Mouse (Mus musculus) kidney, embryonic 16.5 days (tissue): ENCODE data around the gene Pnpla1. TPM values are rescaled to one million over a fixed set of nuclear protein-coding genes. Genes with fewer than 3 reads are reported as not detected.
A peak's percentile ranks its signal among the peaks of the same experiment; 100 is the strongest.

Source experiments
- ATAC-seq: fragments of 200-750 bp; cut with Nextera tagmentation; 2 replicates; pipeline ENCODE4 v1.8.0; 2017; ENCODE audit warnings: moderate TSS enrichment; ENCODE audit not compliant: low FRiP score, low TSS enrichment
- H3K27ac ChIP-seq: fragments of 300-500 bp; sonication (generic); 2 replicates; pipeline ENCODE4 v1.5.1; 2014; ENCODE audit warnings: low read length
- H3K27me3 ChIP-seq: fragments of 300-500 bp; sonication (generic); 2 replicates; pipeline ENCODE4 v1.6.1; 2014; ENCODE audit warnings: low read length, control low read depth, mixed read lengths; ENCODE audit not compliant: insufficient read depth
- H3K36me3 ChIP-seq: fragments of 300-500 bp; sonication (generic); 2 replicates; pipeline ENCODE4 v1.6.1; 2014; ENCODE audit warnings: low read length, control low read depth, mixed read lengths; ENCODE audit not compliant: insufficient read depth
- H3K4me1 ChIP-seq: fragments of 300-500 bp; sonication (generic); 2 replicates; pipeline ENCODE4 v1.6.1; 2014; ENCODE audit warnings: low read length, control low read depth, mixed read lengths; ENCODE audit not compliant: insufficient read depth
- H3K4me2 ChIP-seq: fragments of 300-500 bp; sonication (generic); replicated peaks from 2 replicates; pipeline ENCODE4 v1.6.1; 2014; ENCODE audit warnings: low read depth, low read length
- H3K4me3 ChIP-seq: fragments of 300-500 bp; sonication (generic); 2 replicates; pipeline ENCODE4 v1.5.1; 2014; ENCODE audit warnings: mild to moderate bottlenecking, low read length
- H3K9ac ChIP-seq: fragments of 300-500 bp; sonication (generic); replicated peaks from 2 replicates; pipeline ENCODE4 v1.6.1; 2014; ENCODE audit warnings: low read length
- H3K9me3 ChIP-seq: fragments of 300-500 bp; sonication (generic); 2 replicates; pipeline ENCODE4 v1.6.1; 2016; ENCODE audit warnings: low read length, control low read depth
- WGBS: fragments of 180-500 bp; shearing (Covaris S2); extraction: QIAGEN DNeasy Blood & Tissue Kit; methylation state at CpG from one replicate; pipeline ENCODE4 v1.1.7; 2014; 5-methylcytosine and 5-hydroxymethylcytosine counted together
- polyA plus RNA-seq: library from polyadenylated mRNA; unstranded; fragments of >200 nt; fragmentation: Nextera tagmentation; extraction: Ambion mirVana; gene quantifications from 2 replicates; pipeline ENCODE4 v1.2.1, GENCODE M21; 2015

Pnpla1 gene
- polyA plus RNA-seq, 1 experiment from 2014 or later: not detected

DNA sequence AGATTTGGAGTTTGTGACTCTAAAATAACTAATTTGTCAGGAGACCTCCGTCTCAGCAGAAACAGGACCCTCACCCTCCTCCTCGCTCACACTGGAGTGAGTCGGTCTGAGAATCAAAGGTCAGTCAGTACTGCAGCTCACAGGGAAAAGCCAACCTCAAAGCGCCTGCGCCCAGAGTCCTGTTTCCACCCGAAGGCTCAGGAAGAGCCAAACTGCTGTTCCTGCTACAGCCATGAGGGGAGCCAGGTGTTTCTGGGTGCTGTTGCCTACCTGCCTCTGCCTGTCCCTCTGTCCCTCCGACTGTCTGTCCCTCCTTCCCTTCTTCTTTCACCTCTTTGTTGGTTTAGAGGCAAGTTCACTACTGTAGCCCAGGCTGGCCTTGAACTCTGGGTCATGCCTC is 51.9 kb downstream of the Pnpla1 start:
- Histone ChIP-seq H3K4me1 (peaks cover 10% of the 10 kb centered on the region), H3K9ac (0 out of 2 replicates have a peak overlapping the region, but pooled peaks have one; percentile 66), H3K9me3 (no peaks in the 10 kb centered on the region), H3K36me3 (no peaks in the 10 kb centered on the region), H3K4me2 (peak overlapping the region; percentile 57), H3K4me3 (no peak overlapping the region), H3K27ac (no peak overlapping the region), H3K27me3 (0 out of 2 replicates have a peak, but pooled peaks cover 5% of the 10 kb centered on the region)
- WGBS: 19% methylated on average over 7 of the region's 7 CpGs
- 0 out of 2 replicates have a peak, but pooled peaks have one; percentile 50 for ATAC-seq

DNA sequence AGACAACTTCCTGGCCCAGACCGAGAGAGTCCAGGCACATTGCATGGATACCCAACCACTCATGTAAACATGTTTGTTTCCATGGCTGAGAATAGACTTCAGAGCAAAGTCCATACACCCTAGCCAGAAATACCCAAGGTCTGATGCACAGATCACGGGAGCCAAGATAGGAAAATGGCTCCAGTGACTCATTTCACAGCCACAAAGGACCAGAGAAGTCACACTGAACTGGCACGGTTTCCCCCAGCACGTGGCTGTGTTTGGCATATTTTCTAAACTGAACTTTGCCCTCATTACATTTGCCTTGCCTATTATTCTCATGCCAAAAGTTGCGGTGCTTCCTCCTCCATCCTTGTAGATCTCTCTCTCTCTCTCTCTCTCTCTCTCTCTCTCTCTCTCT is 55.0 kb downstream of the Pnpla1 start:
- ATAC-seq: no peak
- Histone ChIP-seq H3K27ac (no peak overlapping the region), H3K4me2 (no peak overlapping the region), H3K36me3 (no peaks in the 10 kb centered on the region), H3K9me3 (no peaks in the 10 kb centered on the region), H3K27me3 (0 out of 2 replicates have a peak, but pooled peaks cover 5% of the 10 kb centered on the region), H3K9ac (no peak overlapping the region), H3K4me3 (no peak overlapping the region), H3K4me1 (peaks cover 10% of the 10 kb centered on the region)
- 70% methylated on average over 5 of the region's 5 CpGs for WGBS

DNA sequence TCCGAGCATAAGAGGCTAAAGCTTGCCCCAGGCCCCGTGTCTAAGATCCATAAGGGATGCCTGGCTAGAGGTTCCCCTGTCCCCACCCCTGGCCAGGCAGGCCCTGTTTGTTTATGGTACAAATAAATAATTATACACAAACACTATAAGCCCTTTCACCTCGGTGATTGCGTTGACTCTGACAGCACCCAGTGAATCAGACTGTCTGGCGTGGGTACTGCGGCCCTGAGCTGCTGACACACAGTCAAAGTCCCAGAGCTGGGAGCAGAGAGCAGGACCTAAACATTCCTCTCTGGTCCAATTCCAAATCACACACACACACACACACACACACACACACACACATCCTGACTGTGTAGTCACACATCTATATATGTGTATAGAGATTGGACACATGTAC is 55.7 kb downstream of the Pnpla1 start:
- H3K4me1 ChIP-seq: peaks cover 10% of the 10 kb centered on the region
- H3K4me3 ChIP-seq: no peak overlapping the region
- no peak overlapping the region for H3K27ac ChIP-seq
- 0 out of 2 replicates have a peak, but pooled peaks cover 5% of the 10 kb centered on the region for H3K27me3 ChIP-seq
- H3K9ac ChIP-seq: no peak overlapping the region
- WGBS: 80% methylated on average over 6 of the region's 6 CpGs
- no peak for ATAC-seq
- no peak overlapping the region for H3K4me2 ChIP-seq
- H3K36me3 ChIP-seq: no peaks in the 10 kb centered on the region
- H3K9me3 ChIP-seq: no peaks in the 10 kb centered on the region

DNA sequence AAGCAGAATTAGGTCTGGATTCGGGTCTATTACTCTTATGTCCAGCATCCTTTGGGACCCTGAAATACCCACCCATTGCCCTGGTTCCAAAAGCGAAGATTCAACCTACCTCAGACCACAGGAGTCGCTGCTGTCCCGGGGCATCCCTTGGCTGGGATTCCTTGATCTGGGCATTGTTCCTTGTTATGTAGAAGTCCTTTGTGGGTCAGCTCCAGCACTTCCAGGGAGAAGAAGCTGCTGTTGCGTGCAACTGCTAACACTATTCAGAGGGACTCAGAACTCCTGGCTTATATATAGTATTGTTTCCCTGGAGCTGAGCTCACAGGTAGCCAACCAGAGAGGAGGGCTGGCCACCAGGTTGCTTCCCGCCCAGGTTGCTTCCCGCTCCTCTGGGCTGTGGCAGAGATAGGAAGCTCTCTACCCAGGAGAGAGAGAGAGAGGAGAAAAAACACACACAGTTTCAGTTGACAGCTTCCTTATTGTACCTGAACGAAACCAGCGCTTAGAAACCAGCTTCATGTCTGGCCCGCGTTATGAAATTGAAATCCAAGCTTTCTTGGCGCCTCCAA is 56.9 kb downstream of the Pnpla1 start, which contains the start of gene 4930539E08Rik:
TSS of gene 4930539E08Rik (minus strand) at position 265 of the 569 bp plus-strand sequence.
- Histone ChIP-seq H3K27ac (no peak within 1 kb of the TSS), H3K4me3 (no peak within 1 kb of the TSS), H3K9ac (no peak within 1 kb of the TSS), H3K9me3 (no peaks in the 10 kb centered on the region), H3K27me3 (no peaks in the 10 kb centered on the region), H3K4me2 (no peak within 1 kb of the TSS), H3K4me1 (no peaks in the 10 kb centered on the region), H3K36me3 (no peaks in the 10 kb centered on the region)
- no peak for ATAC-seq
- 66% methylated on average over 12 of the region's 12 CpGs for WGBS

DNA sequence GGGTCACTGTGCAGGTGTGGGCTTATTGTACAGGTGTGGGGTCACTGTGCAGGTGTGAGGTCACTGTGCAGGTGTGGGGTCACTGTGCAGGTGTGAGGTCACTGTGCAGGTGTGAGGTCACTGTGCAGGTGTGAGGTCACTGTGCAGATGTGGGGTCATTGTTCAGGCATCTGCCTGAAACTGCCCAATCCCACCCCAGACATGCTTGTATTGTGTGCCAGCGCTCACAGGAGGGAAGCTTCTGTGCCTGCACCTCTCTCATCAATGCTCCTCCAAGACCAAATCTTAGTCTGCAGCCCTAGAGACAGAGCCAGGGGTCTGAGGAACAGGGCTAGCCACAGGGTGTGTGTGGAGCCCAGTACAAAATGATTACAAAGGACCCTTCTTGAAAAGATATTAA is 58.3 kb downstream of the Pnpla1 start:
- Histone ChIP-seq H3K9ac (no peak overlapping the region), H3K27ac (no peak overlapping the region), H3K4me3 (no peak overlapping the region), H3K4me1 (no peaks in the 10 kb centered on the region), H3K4me2 (no peak overlapping the region), H3K36me3 (no peaks in the 10 kb centered on the region), H3K9me3 (no peaks in the 10 kb centered on the region), H3K27me3 (no peaks in the 10 kb centered on the region)
- 87% methylated on average over 1 of the region's 1 CpGs for WGBS
- ATAC-seq: no peak

DNA sequence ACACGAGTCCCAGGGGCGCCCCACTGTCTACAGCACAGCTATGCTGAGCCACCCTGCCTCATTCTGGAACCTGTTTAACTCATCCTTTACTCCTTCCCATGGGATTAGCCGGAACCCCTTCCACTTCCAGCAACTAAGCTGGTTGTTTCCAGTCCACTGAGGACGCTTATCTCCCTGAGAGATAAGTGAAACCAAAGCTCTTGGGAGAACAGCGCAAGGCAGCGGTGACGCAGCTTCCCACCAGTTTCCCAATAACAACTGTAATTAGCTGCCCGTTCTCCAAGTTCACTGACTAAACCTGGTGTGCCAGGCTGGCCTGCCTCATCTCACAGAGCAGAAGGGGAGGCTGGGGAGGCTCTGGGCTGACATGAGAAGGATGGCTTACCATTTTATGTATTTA is 62.9 kb downstream of the Pnpla1 start:
- Histone ChIP-seq H3K9ac (no peak overlapping the region), H3K9me3 (no peaks in the 10 kb centered on the region), H3K36me3 (no peaks in the 10 kb centered on the region), H3K4me2 (no peak overlapping the region), H3K4me3 (no peak overlapping the region), H3K27ac (no peak overlapping the region), H3K4me1 (peaks cover 17% of the 10 kb centered on the region), H3K27me3 (no peaks in the 10 kb centered on the region)
- 72% methylated on average over 8 of the region's 8 CpGs for WGBS
- no peak for ATAC-seq

DNA sequence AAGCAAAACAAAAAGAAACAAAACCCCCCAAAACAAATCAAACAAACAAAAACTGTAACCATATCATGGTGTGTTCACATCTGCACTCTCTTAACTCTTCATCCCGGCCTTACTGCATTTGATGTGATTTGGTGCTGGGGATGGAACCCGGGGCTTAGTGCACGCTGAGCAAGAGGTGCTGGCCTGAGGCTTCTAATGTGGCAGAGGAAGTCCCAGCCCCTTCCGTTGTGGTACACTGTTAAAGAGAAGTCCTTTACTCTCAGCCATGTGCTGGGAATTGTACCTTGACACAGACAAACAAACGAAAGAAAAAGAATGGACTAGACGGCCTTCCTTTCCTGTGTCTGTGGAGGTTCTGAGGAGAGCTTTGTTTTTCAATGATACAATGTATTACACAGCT is 63.9 kb downstream of the Pnpla1 start:
- no peaks in the 10 kb centered on the region for H3K27me3 ChIP-seq
- no peak overlapping the region for H3K4me2 ChIP-seq
- H3K9ac ChIP-seq: no peak overlapping the region
- H3K4me1 ChIP-seq: peaks cover 17% of the 10 kb centered on the region
- no peaks in the 10 kb centered on the region for H3K36me3 ChIP-seq
- no peak overlapping the region for H3K27ac ChIP-seq
- no peak overlapping the region for H3K4me3 ChIP-seq
- 56% methylated on average over 6 of the region's 6 CpGs for WGBS
- ATAC-seq: no peak
- no peaks in the 10 kb centered on the region for H3K9me3 ChIP-seq

DNA sequence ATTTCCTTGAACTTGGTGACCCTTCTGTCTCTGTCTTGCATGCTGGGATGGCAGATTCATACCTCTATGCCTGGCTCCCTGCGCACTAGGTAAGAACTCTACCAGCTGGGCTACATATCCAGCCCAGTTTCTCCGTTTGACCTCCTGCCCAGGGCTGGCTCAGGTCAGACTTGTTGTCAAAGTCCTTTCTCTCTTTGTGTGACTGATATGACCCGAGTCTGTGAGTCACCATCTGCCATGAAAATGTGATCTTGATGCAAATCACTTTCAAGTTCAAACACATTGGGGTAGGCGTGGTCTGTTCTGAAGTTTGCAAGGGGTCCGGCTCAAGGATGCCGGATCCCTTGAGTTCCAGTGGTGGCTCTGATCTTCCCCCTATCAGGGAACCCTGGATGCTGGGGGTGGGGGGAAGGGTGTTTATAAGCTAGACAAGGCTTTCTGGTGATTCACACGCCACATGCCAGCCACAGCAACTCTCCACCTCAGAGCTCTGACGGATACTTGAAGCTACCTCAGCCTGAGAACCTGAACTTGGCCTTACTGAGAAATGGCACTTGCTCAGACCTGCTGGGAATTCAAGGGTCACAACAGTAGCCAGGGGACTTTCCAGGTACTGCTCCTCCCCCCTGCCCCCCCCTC is 66.9 kb downstream of the Pnpla1 start:
- no peak overlapping the region for H3K9ac ChIP-seq
- no peak for ATAC-seq
- no peak overlapping the region for H3K4me2 ChIP-seq
- no peaks in the 10 kb centered on the region for H3K27me3 ChIP-seq
- peaks cover 22% of the 10 kb centered on the region for H3K4me1 ChIP-seq
- no peak overlapping the region for H3K27ac ChIP-seq
- H3K4me3 ChIP-seq: no peak overlapping the region
- H3K9me3 ChIP-seq: no peaks in the 10 kb centered on the region
- 82% methylated on average over 8 of the region's 8 CpGs for WGBS
- no peaks in the 10 kb centered on the region for H3K36me3 ChIP-seq

DNA sequence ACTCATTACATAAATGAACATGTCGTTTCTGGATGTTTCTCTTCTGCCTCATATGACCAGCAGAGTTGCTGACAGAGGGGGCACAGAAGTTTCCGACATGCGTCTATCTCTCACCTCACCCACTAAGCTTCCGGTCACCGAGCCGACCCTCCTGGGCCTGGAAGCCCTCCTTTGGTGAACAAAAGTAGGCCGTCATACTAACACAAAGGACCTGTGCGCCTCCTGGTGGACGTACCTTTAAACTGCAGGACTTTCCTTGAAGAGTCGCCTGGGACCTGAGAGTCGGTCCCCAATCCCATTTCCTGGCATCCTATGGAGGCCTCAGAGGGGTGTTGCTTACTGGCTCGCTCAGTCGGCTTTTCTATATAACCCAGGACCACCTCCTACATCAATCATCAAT is 68.2 kb downstream of the Pnpla1 start:
- no peak overlapping the region for H3K4me3 ChIP-seq
- H3K27ac ChIP-seq: no peak overlapping the region
- no peaks in the 10 kb centered on the region for H3K27me3 ChIP-seq
- peaks cover 33% of the 10 kb centered on the region for H3K4me1 ChIP-seq
- WGBS: 15% methylated on average over 13 of the region's 13 CpGs
- no peak for ATAC-seq
- no peaks in the 10 kb centered on the region for H3K9me3 ChIP-seq
- H3K4me2 ChIP-seq: no peak overlapping the region
- no peaks in the 10 kb centered on the region for H3K36me3 ChIP-seq
- no peak overlapping the region for H3K9ac ChIP-seq

DNA sequence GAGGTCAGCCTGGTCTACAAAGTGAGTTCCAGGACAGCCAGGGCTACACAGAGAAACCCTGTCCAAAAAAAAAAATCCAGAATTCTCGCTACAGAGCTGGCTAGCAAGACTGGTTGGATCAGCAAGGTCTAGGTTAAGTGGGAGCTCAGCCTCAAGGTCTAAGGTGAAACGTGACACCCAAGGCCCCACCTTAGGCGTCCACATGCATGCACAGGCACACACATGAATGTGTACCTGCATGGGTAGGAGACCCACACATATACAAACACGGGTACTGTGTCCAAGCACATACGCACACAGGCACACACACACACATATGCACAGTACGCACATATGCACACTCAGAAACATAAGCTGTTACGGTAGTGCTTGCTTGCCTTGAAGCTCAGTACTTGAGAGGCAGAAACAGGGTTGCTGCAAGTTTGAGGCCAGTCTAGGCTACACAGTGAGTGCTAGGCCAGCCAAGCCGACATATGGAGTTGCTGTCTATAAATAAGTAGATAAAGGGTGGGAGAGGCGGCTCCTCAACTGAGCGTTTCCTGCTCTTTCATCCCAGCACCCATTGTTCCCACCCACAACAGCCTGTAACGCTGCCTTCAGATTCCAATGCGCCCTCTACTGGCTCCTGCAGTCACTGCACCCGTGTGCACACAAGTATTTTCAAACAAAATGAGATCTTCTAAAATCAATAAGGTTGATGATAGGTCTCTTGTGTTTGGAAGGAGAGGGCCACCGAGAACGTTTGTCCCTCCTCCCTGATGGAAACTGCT is 68.8 kb downstream of the Pnpla1 start:
- no peak overlapping the region for H3K9ac ChIP-seq
- no peaks in the 10 kb centered on the region for H3K27me3 ChIP-seq
- WGBS: 45% methylated on average over 15 of the region's 15 CpGs
- no peak overlapping the region for H3K4me2 ChIP-seq
- no peak overlapping the region for H3K4me3 ChIP-seq
- ATAC-seq: no peak
- H3K27ac ChIP-seq: no peak overlapping the region
- H3K9me3 ChIP-seq: no peaks in the 10 kb centered on the region
- peaks cover 37% of the 10 kb centered on the region for H3K4me1 ChIP-seq
- H3K36me3 ChIP-seq: no peaks in the 10 kb centered on the region
